Mouse (Mus musculus): Measurements from ENCODE around the gene Elp5.

DNA sequence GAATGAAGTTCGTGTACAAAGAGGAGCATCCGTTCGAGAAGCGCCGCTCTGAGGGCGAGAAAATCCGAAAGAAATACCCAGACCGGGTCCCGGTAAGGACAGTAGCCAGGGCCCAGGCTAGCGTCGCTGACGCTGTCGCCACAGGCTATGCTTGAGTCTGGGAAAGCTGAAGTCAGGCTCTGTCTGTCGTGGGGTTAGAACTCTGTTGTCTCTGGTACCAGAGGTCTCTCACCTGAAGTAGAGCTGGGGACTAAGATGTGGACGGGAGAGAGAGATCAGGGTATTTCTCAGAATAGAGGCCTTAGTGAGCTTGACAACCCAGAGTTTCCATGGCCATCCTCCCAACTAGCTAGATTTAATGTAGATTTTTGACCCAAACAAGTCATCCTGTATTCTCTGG is 9.4 kb upstream of the Elp5 start:
- TF ChIP-seq CTCF (IDR thresholded peaks at IDR 0.05; ENCODE audit: borderline replicate concordance, control insufficient read depth, extremely low read depth, insufficient read depth, low read length, poor library complexity) (no peak), POLR2A (IDR thresholded peaks at IDR 0.05; ENCODE audit: control insufficient read depth, extremely low read depth, insufficient read depth, low read length, poor library complexity) (no peak; the same call in 1 of the 2 replicates)
